Mouse (Mus musculus): ENCODE measurements around the gene Dicer1. TPM values are rescaled to one million over a fixed set of nuclear protein-coding genes. Genes with fewer than 3 reads are reported as not detected.

Dicer1 gene
- 2.4 and 4.8 TPM in 2 replicates for polyA plus RNA-seq (2021; fragmentation: Nextera tagmentation)
- long read RNA-seq, experiment 1, partial matches to known transcripts: 3 of 13 reads
- long read RNA-seq, experiment 1, other reads (novel, unspliced or antisense): 10 of 13 reads
- long read RNA-seq, experiment 2, partial matches to known transcripts: 7 of 10 reads
- long read RNA-seq, experiment 2, other reads (novel, unspliced or antisense): 3 of 10 reads

GRCm38 (mm10) chr12:104751814-104752765 lies at the start of gene Dicer1:
Gene Dicer1, minus strand, starts transcription at chr12:104751952.

Other genes with a start within 250 kb of the Dicer1 start
- gene Clmn, start 113.1 kb upstream of the Dicer1 start, polyA plus RNA-seq (2021; fragmentation: Nextera tagmentation): 3.7 and 9.5 TPM in 2 replicates